Mouse (Mus musculus) lung, postnatal 4 days (tissue): Measurements from ENCODE around the gene Cdr1.

Experiments used
- DNase-seq, 2 experiments: peaks; one replicate each; pipeline ENCODE4 v3.0.0; 2021

The Cdr1 gene

DNA sequence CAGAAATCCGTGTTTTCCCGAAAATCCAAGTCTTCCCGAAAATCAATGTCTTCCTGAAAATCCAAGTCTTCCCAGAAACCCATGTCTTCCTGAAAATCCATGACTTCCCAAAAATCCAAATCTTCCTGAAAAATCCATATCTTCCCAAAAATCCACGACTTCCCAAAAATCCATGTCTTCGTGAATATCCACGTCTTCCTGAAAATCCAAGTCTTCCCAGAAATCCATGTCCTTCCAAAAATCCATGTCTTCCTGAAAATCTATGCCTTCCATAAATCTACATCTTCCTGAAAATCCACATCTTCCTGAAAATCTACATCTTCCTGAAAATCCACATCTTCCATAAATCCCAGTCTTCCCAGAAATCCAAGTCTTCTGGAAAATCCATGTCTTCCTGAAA is at the start of gene Cdr1:
Gene Cdr1, minus strand, starts transcription at position 101 of the 400 bp plus-strand sequence.
- DNase-seq: no peak

DNA sequence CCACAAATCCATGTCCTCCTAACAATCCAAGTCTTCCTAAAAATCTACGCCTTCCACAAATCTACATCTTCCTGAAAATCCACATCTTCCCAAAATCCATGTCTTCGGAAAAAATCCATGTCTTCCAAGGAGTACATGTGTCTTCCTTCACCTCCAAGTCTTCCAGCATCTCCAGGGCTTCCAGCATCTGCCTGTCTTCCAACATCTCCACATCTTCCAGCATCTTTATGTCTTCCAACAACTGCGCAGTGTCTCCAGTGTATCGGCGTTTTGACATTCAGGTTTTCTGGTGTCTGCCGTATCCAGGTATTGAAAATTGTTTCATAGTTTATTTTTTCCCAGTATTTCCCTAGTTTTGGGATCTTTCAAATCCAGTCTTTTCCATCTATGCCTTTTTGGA is 511 bp upstream of the Cdr1 start:
- DNase-seq: no peak

DNA sequence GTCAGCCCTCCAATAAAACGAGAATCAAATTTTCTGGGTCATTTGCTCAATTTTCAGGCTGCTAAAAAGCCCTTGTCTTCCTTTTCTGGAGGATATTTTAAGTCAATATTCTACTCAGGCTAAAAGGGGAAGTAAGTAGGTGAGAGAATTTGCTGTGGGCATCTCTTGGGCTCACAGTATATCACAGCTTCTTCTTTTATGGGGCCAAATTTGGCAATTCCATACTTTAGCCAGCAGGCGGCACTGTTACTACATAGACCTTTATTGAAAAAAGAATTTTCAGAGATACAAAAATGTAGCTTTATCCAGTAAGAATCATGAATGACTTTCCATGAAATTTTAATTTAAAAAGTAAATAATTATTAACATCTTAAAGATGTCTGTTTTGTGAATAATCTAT is 18.8 kb downstream of the Cdr1 start:
- DNase-seq: no peak

DNA sequence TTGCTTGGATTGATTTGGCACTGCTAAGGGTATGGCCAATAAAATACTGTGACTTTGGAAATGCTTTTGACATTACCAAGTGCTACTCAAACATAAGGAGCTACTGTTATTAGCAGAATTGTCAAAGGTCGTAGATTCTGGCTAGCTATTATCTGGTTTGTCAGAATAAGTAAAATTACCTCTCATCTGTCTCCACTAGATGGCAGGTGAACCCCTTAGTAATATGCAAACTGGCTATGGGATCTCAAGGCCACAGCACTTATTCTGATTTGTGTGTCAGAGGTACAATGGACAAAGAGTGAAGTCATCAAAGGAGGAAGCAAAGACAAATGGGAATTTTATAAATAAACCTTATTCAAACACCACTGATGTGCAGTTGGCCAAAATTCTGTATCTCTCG is 24.1 kb downstream of the Cdr1 start:
- DNase-seq: no peak

DNA sequence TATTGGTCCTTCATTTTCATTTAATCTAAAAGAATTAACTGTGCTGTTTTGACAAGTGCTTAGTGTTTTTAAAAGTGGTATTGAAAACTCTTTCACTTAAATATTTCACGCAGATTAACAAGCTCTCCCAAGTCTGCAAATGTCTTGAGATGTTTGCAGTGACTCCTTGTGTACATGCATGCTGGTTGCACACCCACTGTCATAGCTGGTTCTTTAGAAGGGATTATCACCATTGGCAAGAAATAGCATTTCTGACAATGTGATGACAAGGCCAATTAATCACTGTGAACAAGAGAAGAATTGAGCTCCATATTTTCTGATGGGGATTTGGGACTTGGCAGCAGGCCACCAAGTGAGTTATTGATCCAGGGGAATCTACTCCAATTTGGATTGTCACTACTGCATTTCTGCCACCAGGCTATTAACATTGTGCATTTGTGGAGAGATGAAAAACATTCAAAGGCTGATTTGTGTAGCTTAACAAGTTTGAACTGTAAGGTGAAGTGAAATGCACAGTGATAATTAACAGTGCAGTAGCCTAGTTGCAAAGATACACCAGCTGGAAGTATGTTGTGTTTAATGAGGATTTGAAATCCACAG is 30.6 kb downstream of the Cdr1 start:
- DNase-seq: no peak

DNA sequence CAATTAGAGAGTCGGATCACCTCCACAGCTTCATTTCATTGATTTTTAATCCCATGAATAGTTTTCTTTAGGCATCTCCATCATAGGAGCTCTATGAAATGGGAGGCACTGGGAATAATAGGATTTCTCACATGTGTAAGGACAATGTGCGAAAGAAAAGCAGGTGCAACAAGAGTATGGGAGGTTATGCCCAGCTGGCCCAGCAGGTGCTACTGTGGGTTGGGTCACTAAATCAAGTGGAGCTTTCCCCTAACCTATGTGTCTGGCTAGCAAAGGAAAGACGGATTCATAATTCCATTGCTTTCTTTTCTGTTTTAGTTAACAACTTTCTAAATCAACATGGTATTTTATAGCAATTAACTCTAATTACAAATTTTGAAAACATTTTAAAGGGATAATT is 31.1 kb downstream of the Cdr1 start:
- DNase-seq: no peak

DNA sequence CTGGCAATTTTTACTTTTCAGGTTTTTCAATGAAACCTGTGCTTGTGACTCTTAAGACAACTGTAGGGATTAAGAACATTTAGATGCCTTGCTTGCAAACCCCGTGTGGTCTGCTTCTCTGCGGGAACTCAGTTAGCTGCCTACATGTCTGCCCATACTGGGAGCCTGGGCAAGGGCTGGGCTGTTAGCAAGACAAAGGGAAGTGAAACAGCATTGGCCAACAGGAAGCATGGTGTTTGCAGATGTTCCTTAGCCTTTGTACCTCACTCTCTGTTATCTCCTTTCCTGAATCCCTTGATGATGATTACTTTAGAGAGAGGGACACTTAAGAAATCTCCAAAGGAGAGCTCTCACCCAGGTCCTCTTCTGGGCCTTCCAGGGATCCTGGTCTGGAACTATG is 38.8 kb downstream of the Cdr1 start:
- DNase-seq: no peak

DNA sequence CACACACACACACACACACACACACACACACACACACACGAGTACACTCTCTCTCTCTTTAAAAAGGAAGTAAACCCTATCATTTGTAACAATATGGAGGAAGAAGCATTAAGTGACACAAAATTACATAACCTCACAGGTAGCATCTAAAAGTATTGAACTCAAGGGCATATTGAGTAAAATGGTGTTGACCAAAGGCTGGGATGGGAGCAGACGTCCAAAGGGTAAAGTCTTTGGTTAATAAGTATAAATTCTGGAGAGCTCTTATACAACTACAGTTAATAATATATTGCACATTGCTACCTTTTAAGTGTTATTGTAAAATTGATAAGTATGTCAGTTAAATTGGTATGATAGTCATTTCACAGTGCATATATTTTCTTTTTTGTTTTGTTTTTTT is 39.9 kb downstream of the Cdr1 start:
- no peak for DNase-seq

DNA sequence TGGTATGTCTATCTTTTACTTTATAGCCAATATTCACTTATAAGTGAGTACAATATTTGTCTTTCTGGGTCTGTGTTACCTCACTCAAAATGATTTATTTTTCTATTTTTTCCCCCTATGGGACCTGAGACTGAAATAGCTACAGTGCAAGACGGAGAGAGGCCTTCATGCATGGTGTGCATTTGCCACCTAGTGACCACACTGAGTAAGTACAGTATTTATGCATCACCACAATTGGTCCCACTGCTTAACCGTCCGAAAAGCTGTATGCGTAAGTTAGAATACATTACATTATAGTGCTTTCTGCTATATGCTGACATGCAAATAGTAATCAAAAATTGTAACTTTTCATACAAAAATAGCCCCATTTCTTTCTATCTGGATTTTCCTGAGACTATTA is 50.8 kb downstream of the Cdr1 start:
- DNase-seq: no peak
